Mouse (Mus musculus) subcutaneous adipose tissue, adult 2 months (tissue): Measurements from ENCODE around the gene Lin7b. TPM values are rescaled to one million over a fixed set of nuclear protein-coding genes. Genes with fewer than 3 reads are reported as not detected.

Experiments
- polyA plus RNA-seq: library from polyadenylated mRNA; depleted of rRNA; stranded (reverse); fragments of >200 nt; gene quantifications from 2 replicates; pipeline ENCODE4 v1.2.3, GENCODE M21; 2012; ENCODE audit warnings: low replicate concordance; rRNA removed

The Lin7b gene
- polyA plus RNA-seq, result 4.4 and 34.4 TPM in 2 replicates

DNA sequence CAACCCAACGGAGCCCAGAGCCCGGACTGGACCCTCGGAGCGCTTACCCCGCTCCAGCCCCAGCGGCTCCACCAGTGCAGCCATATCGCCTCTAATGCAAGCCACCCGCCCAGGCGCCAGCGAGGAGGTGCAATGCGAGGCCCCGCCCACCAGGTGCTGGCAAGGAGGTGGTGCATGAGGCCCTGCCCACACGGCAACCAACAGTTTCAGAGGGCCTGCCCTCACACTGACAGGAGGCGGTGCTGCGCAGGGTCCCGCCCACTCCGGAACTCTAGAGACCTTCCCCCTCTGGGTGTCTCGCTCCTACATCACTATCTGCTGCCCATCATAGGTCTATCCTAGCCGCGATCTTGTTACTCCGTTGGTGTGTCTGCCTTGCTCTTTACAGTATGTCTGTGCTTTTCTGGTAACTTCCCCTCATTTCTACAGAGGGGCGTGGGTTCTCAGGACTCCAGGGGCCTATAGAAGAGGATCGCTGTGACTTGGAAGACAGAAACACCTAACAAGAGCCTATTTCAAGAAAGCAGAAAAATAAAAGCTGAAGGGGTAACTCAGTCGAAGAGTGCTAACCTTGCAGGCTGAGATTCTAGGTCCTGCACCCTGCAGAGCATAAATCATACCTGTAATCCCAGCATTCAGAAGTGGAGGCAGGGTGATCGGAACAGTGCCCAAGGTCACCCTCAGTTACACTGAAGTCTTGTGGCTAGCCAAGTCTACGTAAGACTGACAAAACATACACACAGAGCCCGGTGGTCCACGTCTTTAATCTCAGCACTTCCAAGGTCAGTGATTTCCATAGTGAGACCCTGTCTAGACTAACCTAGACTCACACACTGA is at the start of gene Lin7b:
Gene Lin7b, minus strand, starts transcription at position 109 of the 837 bp plus-strand sequence.

DNA sequence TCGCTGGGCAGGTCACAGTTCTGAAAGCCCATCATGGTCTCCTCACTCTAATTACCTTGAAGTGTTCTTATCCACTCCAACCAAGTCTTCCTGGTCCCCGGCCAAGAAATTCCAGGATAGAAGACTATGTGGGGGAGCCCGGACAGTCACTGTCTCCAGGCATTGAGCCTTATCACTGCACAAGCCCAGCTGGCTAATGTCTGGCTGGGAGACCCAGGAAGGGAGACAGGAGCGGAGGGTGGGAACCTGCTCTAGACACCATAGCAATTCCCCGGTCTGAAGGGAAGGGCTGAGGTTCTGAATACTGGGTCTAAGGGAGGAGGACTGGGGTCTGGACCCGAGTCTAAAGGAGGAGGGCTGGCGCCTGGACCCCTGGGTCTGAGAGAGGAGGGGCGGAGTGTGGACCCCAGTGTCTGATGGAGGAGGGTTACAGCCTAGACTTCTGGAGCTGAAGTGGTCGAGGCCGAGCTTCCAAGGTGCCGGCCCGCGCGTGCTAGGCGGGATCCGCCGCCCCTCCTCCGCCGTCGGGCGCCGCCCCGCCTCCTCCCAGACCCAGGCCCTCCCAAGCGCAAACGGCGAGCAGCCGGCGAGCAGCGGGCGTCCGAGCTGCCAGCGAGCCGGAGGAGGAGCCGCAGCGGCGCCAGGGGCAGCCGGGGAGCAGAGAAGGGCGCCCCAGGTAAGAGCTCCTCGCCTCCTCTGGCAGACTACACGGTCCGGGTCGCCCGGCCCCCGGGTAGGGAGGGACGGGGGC is 42.9 kb upstream of the Lin7b start, which contains the start of gene Ntf5:
Gene Ntf5, plus strand, starts transcription at position 583 of the 751 bp plus-strand sequence.

DNA sequence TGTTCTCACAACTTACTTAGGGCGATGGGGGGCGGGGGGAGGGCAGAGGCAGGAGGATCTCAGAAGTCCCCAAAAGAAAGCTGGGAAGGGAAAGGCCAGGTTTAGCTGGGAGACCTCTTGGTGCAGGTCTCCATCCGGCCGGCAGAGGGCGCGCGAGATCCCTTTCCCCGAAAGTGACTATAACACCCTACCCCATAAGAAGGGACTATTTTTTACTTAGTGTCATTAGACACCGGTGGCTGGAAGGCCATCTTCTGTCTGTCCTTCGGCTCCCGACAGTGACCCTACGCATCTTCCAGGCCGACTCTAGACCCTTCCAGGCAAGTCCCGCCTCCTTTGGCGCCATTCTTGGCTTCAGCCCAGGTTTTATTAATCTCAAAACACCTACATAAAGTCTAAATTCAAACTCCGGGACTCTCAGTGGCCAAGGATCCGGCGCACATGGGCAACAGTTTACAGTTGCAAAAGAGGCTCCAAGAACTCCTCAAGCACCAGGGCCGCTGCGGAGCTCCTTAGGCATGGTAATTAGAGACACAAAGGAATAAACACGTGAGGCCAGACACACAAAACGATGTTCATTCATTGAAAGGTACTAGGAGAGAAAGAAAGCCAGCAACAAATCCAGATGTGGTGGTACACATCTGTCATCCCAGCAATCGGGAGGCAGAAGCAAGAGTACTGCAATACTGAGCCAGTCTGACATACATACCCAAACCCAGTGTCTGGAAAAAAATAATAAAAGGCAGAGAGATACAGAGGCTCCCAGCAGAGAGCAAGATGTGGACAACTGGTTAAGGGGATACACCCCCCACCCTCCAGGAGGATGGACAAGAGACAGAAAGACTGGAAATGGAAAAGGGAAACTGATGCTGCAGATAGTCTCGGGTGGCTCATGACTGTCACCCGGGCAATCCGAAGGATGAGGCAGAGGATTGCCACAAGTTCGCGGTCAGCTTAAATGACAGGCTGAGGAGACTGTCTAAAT is 35.0 kb upstream of the Lin7b start, which contains the start of gene Kcna7:
Gene Kcna7, plus strand, starts transcription at position 563 of the 985 bp plus-strand sequence.

DNA sequence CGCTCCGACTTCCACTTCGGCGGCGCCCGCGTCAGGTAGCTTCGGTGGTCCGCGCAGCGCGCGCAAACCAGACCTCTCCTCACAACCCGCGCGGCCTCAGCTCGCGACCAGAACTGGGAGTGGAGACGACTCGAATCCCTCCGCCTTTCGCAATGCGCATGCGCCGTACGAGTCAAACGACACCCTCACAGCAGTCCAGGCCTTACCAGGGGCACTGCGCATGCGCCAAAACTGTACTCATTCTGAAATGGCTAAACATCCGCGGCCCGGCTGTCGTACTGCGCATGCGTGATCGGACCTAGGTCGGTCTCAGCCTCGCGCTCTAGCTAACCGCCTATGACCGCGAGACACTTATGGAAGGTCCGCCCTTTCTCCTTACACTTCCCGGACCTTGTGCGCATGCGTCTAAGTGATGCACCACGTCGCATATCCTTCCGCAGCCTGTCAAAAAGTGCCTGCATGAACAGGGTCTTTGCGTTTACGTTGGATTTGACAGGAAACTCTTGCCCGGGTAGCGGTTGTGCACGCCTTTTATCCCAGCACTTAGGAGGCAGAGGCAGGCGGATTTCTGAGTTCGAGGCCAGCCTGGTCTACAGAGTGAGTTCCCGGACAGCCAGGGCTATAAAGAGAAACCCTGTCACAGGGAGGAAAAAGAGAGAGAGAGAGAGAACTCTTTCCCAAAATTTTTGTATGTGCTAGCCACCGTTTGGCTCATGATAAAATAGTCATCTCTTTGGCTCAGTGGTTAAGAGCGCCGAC is 25.4 kb upstream of the Lin7b start, which contains the start of gene Snrnp70:
Gene Snrnp70, minus strand, starts transcription at position 165 of the 759 bp plus-strand sequence.

DNA sequence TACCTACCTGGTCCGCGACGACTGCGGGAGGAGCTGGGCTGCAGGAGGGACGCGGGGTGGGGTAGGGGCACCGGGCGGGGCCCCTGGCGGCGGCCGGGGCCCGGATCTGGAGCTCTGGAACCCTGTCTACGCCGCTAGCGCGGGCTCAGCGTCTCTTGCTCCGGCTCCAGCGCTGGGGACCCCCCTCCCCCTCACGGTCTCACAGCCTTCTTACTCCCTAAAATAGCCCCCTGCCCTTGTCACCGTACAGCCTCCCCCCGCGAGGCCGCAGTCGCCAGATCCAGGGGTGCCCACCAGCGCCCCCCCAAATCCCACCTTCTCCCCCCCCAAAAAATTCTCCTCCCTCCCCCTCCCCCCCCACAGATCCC is 3.7 kb downstream of the Lin7b start, which contains the start of gene Ppfia3:
Gene Ppfia3, minus strand, starts transcription at position 368 of the 368 bp plus-strand sequence.

DNA sequence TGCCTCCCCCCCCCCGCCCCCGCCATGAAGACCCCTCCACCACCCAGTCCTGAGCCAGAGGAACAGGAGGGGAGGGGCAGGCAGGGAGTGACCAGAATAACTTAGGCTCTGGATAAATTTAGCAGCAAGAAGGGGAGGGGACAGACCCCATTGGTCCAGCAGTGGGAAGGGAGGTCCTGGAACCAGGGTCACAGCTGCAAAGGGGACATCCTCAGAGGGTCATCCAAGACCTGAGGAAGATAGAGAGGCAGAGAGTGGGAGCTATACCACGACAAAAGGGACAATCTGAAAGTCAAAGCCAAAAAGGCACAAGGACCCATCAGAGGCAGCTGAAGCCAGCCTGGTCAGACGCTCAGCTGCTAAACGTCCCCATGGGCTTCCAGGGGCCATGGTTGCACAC is 35.3 kb downstream of the Lin7b start, which contains the start of gene Hrc:
Gene Hrc, plus strand, starts transcription at position 235 of the 400 bp plus-strand sequence.

DNA sequence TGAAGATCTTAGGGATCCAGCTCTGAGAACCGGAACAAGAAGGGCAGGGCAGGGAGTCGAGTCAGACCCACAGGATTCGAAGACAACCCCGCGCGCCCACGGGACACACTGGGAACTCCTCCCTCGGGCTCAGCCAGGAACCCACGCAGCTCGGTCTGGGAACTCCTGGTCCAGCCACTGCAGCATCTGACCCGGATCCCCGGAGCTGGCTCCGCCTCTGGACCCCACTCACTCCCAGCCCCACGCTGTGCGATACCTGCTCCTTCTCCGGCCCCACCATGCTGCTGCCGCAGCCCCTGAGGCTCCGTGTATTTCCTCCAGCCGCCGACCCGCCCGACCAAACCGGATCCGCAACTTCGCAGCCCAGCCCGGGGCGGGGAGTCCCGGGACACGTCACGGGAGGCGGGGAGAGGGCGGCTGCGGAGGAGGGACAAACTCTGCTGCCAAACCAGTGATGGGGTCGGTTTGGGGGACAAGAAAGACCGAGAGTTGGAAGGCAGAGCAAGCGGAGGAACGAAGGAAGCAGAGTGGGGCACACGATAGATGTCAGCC is 36.9 kb downstream of the Lin7b start, which contains the start of gene Trpm4:
Gene Trpm4, minus strand, starts transcription at position 350 of the 552 bp plus-strand sequence.

Other genes starting within 250 kb of the Lin7b start
- gene Rps11, start 246.1 kb downstream of the Lin7b start, polyA plus RNA-seq, result 294 and 506 TPM in 2 replicates
- gene Rpl13a, start 241.8 kb downstream of the Lin7b start, polyA plus RNA-seq, result 1,583 and 3,800 TPM in 2 replicates
- 5.4 and 12.9 TPM in 2 replicates for gene Gm45713, start 234.4 kb downstream of the Lin7b start, polyA plus RNA-seq
- 62.3 and 91.9 TPM in 2 replicates for gene Flt3l, start 234.2 kb downstream of the Lin7b start, polyA plus RNA-seq
- gene Pih1d1, start 216.3 kb downstream of the Lin7b start, polyA plus RNA-seq, result 64.1 and 64.9 TPM in 2 replicates
- gene Aldh16a1, start 216.0 kb downstream of the Lin7b start, polyA plus RNA-seq, result 35.1 and 56.5 TPM in 2 replicates
- gene Slc17a7, start 206.6 kb downstream of the Lin7b start, polyA plus RNA-seq, result 0.08 TPM in 1 of 2 replicates, not detected in the other
- gene Gfy, start 191.0 kb downstream of the Lin7b start, polyA plus RNA-seq, result not detected in 2 replicates
- gene Pth2, start 189.6 kb downstream of the Lin7b start, polyA plus RNA-seq, result not detected in 2 replicates
- 0.09 and 0.14 TPM in 2 replicates for gene Ccdc155, start 165.7 kb downstream of the Lin7b start, polyA plus RNA-seq
- gene Dkkl1, start 158.4 kb downstream of the Lin7b start, polyA plus RNA-seq, result 0.17 and 0.73 TPM in 2 replicates
- 30.9 and 110 TPM in 2 replicates for gene Tead2, start 154.8 kb downstream of the Lin7b start, polyA plus RNA-seq
- 37.7 and 42.8 TPM in 2 replicates for gene Cd37, start 131.5 kb downstream of the Lin7b start, polyA plus RNA-seq
- not detected in 2 replicates for gene Slc6a16, start 129.5 kb downstream of the Lin7b start, polyA plus RNA-seq
- 0.11 TPM in 1 of 2 replicates, not detected in the other for gene Slc6a21, start 93.1 kb downstream of the Lin7b start, polyA plus RNA-seq
- gene Trpm4, start 36.8 kb downstream of the Lin7b start, polyA plus RNA-seq, result 20.9 and 38.3 TPM in 2 replicates
- 0.30 and 1.2 TPM in 2 replicates for gene Hrc, start 35.3 kb downstream of the Lin7b start, polyA plus RNA-seq
- 2.0 and 2.5 TPM in 2 replicates for gene Ppfia3, start 3.6 kb downstream of the Lin7b start, polyA plus RNA-seq
- gene Snrnp70, start 25.2 kb upstream of the Lin7b start, polyA plus RNA-seq, result 195 and 299 TPM in 2 replicates
- gene Kcna7, start 35.1 kb upstream of the Lin7b start, polyA plus RNA-seq, result 0.07 and 0.18 TPM in 2 replicates
- 0.13 and 1.2 TPM in 2 replicates for gene Ntf5, start 43.1 kb upstream of the Lin7b start, polyA plus RNA-seq
- gene Lhb, start 50.2 kb upstream of the Lin7b start, polyA plus RNA-seq, result not detected in 2 replicates
- 95.5 and 128 TPM in 2 replicates for gene Gys1, start 64.3 kb upstream of the Lin7b start, polyA plus RNA-seq
- 41.3 and 83.3 TPM in 2 replicates for gene Ruvbl2, start 67.5 kb upstream of the Lin7b start, polyA plus RNA-seq
- 2,999 and 3,958 TPM in 2 replicates for gene Ftl1, start 89.3 kb upstream of the Lin7b start, polyA plus RNA-seq
- 94.4 and 133 TPM in 2 replicates for gene Bax, start 96.3 kb upstream of the Lin7b start, polyA plus RNA-seq
- 0.20 and 0.76 TPM in 2 replicates for gene Tulp2, start 111.3 kb upstream of the Lin7b start, polyA plus RNA-seq
- gene Gm45808, start 116.2 kb upstream of the Lin7b start, polyA plus RNA-seq, result 5.0 and 20.5 TPM in 2 replicates
- 21.6 and 53.7 TPM in 2 replicates for gene Dhdh, start 118.2 kb upstream of the Lin7b start, polyA plus RNA-seq
- 427 and 466 TPM in 2 replicates for gene Nucb1, start 139.8 kb upstream of the Lin7b start, polyA plus RNA-seq
- gene Ppp1r15a, start 155.7 kb upstream of the Lin7b start, polyA plus RNA-seq, result 26.7 and 32.6 TPM in 2 replicates
- gene Plekha4, start 155.7 kb upstream of the Lin7b start, polyA plus RNA-seq, result 12.8 and 21.4 TPM in 2 replicates
- gene Hsd17b14, start 184.3 kb upstream of the Lin7b start, polyA plus RNA-seq, result 3.1 and 7.0 TPM in 2 replicates
- gene Bcat2, start 199.6 kb upstream of the Lin7b start, polyA plus RNA-seq, result 143 and 215 TPM in 2 replicates
- gene Fgf21, start 244.9 kb upstream of the Lin7b start, polyA plus RNA-seq, result 0.78 and 1.8 TPM in 2 replicates
- gene Fut1, start 246.7 kb upstream of the Lin7b start, polyA plus RNA-seq, result 0.07 and 0.24 TPM in 2 replicates